9 mouse cellular contexts compared by ENCODE assay signal in the genomic region with DNA sequence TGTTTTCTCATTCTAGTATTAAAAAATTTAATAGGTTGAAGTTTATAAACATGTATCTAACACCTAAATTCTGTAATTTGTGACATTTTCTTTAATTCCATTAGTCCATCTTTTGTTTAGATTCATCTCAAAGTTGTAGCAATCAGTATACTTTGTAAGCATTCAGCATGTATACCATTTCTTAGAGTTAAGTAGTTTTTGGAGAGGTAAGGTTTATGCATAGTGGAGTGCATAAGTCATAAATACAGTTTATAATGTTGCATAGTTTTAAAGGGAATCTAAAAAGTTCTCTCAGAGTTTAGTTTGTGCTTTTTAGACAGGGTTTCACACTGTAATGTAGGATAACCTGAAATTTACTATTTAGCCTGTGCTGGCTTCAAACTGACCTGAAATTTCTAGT. TPM values are rescaled to one million over a fixed set of nuclear protein-coding genes. Genes with fewer than 3 reads are reported as not detected.
DNase-seq lines count a peak whose midpoint lies in the region; ATAC-seq and TF ChIP-seq lines count a peak whose summit lies in the region.
"Had no signal": no experiment of that assay in that cellular context is flagged by ENCODE, and none has a peak within 500 bp of the region (broad histone marks: within the 10 kb centered on the region; RNA-seq: fewer than 3 reads in every experiment).

No protein-coding gene starts in this region.

- 0 out of 2 replicates have a peak, but pooled peaks cover 3% of the 10 kb centered on the region for H3K4me1 ChIP-seq in kidney, postnatal 0 days (replicated peaks; ENCODE audit: insufficient read depth, low read length)
- H3K4me1 ChIP-seq in forebrain, embryonic 10.5 days: peaks cover 29% of the 10 kb centered on the region
- H3K4me1 ChIP-seq in limb, embryonic 11.5 days (ENCODE audit: control insufficient read depth, insufficient read depth, low read length): 0 out of 2 replicates have a peak, but pooled peaks cover 2% of the 10 kb centered on the region
- H3K4me1 ChIP-seq in neural tube, embryonic 12.5 days: peaks cover 11% of the 10 kb centered on the region

- intact Hi-C loops in left cerebral cortex, postnatal 10 days (cut with DNase I): loop anchor here (10.0 kb wide), 1 partner anchor 171 kb away; no protein-coding TSS in a partner anchor

- peak overlapping the region; percentile 46 for H3K4me2 ChIP-seq in kidney, postnatal 0 days (ENCODE audit: low read length)
- H3K4me2 ChIP-seq in limb, embryonic 11.5 days (ENCODE audit: low read depth, severe bottlenecking): peak overlapping the region; percentile 22; the same call in 1 of the 2 replicates
- peak overlapping the region; percentile 49 for H3K4me2 ChIP-seq in neural tube, embryonic 12.5 days (replicated peaks)

- ATAC-seq in kidney, postnatal 0 days (replicated peaks; ENCODE audit: low FRiP score, low read depth): no peak
- ATAC-seq in limb, embryonic 11.5 days (ENCODE audit: insufficient number of reproducible peaks, low FRiP score, low TSS enrichment, low read depth): no peak
- no peak for ATAC-seq in neural tube, embryonic 12.5 days (ENCODE audit: low FRiP score, low read depth)

- no peak for TF ChIP-seq CTCF in kidney, postnatal 0 days (IDR thresholded peaks at IDR 0.05; ENCODE audit: low read depth)

- no peaks in the 10 kb centered on the region for H3K27me3 ChIP-seq in kidney, postnatal 0 days (ENCODE audit: insufficient read depth, low read length)
- no peaks in the 10 kb centered on the region for H3K27me3 ChIP-seq in forebrain, embryonic 10.5 days (ENCODE audit: poor library complexity, severe bottlenecking)
- no peaks in the 10 kb centered on the region for H3K27me3 ChIP-seq in limb, embryonic 11.5 days (ENCODE audit: control insufficient read depth, insufficient read depth, low read length)
- H3K27me3 ChIP-seq in neural tube, embryonic 12.5 days (replicated peaks): no peaks in the 10 kb centered on the region

- no peak for DNase-seq in kidney, postnatal 0 days (ENCODE audit: low spot score)
- no peak for DNase-seq in kidney, postnatal 14 days
- no peak for DNase-seq in forebrain, embryonic 10.5 days (ENCODE audit: extremely low spot score, low spot score)
- DNase-seq in limb, embryonic 11.5 days (ENCODE audit: low spot score): no peak
- DNase-seq in spleen, adult 12 weeks (ENCODE audit: low spot score): no peak
- DNase-seq in left cerebral cortex, adult 11 months (ENCODE audit: low spot score): no peak
- no peak for DNase-seq in left cerebral cortex, postnatal 10 days (ENCODE audit: extremely low spot score in 1 of 2, low spot score in 2 of 2)
- DNase-seq: layer of hippocampus, postnatal 36 days had no signal

- no peaks in the 10 kb centered on the region for H3K9me3 ChIP-seq in kidney, postnatal 0 days (replicated peaks; ENCODE audit: low read length)
- no peaks in the 10 kb centered on the region for H3K9me3 ChIP-seq in forebrain, embryonic 10.5 days
- H3K9me3 ChIP-seq in limb, embryonic 11.5 days (ENCODE audit: control insufficient read depth, low read length): no peaks in the 10 kb centered on the region
- H3K9me3 ChIP-seq in neural tube, embryonic 12.5 days: no peaks in the 10 kb centered on the region

- no peak overlapping the region for H3K27ac ChIP-seq in kidney, postnatal 0 days
- H3K27ac ChIP-seq in forebrain, embryonic 10.5 days: no peak overlapping the region
- H3K27ac ChIP-seq in limb, embryonic 11.5 days (replicated peaks; ENCODE audit: low read depth, low read length): no peak overlapping the region
- H3K27ac ChIP-seq in neural tube, embryonic 12.5 days: no peak overlapping the region

- H3K36me3 ChIP-seq in kidney, postnatal 0 days (ENCODE audit: insufficient read depth, low read length): peaks cover 11% of the 10 kb centered on the region
- H3K36me3 ChIP-seq in forebrain, embryonic 10.5 days (replicated peaks): peaks cover 47% of the 10 kb centered on the region
- peaks cover 6% of the 10 kb centered on the region; the same call in 1 of the 2 replicates for H3K36me3 ChIP-seq in limb, embryonic 11.5 days (ENCODE audit: control insufficient read depth, insufficient read depth, low read length)
- H3K36me3 ChIP-seq in neural tube, embryonic 12.5 days: peaks cover 24% of the 10 kb centered on the region

- H3K9ac ChIP-seq in kidney, postnatal 0 days (ENCODE audit: low read depth, low read length): no peak overlapping the region
- H3K9ac ChIP-seq in limb, embryonic 11.5 days (ENCODE audit: low read length): no peak overlapping the region
- H3K9ac ChIP-seq in neural tube, embryonic 12.5 days: no peak overlapping the region

- H3K4me3 ChIP-seq in kidney, postnatal 0 days (replicated peaks; ENCODE audit: low read depth, low read length): no peak overlapping the region
- H3K4me3 ChIP-seq in forebrain, embryonic 10.5 days: peak overlapping the region; percentile 95
- no peak overlapping the region; the same call in 1 of the 2 replicates for H3K4me3 ChIP-seq in limb, embryonic 11.5 days (ENCODE audit: low read depth, low read length)
- no peak overlapping the region for H3K4me3 ChIP-seq in neural tube, embryonic 12.5 days

RNA-seq across cellular contexts. Expression of gene Cdk12, which starts 2.6 kb away (rescaled TPM):
- polyA plus RNA-seq in kidney, postnatal 0 days (2015; fragmentation: Nextera tagmentation; extraction: Ambion mirVana): 6.1 and 6.4 TPM in 2 replicates
- 12.7 and 13.0 TPM in 2 replicates for polyA plus RNA-seq in forebrain, embryonic 10.5 days (2016; fragmentation: Nextera tagmentation; extraction: Ambion mirVana)
- polyA plus RNA-seq in limb, embryonic 11.5 days (2014; fragmentation: Nextera tagmentation; extraction: Ambion mirVana): 14.6 and 17.4 TPM in 2 replicates
- polyA plus RNA-seq in neural tube, embryonic 12.5 days (2016; fragmentation: Nextera tagmentation; extraction: Ambion mirVana): 13.5 and 13.6 TPM in 2 replicates
- 10 to 100 TPM; 34.4 to 35.4 TPM for total RNA-seq in left cerebral cortex, postnatal 10 days (2021)

RNA-seq across cellular contexts. Expression of gene Med1, which starts 12.4 kb away (rescaled TPM):
- polyA plus RNA-seq in kidney, postnatal 0 days (2015; fragmentation: Nextera tagmentation; extraction: Ambion mirVana): 47.0 and 54.7 TPM in 2 replicates
- polyA plus RNA-seq in forebrain, embryonic 10.5 days (2016; fragmentation: Nextera tagmentation; extraction: Ambion mirVana): 77.9 and 78.5 TPM in 2 replicates
- 75.2 and 87.8 TPM in 2 replicates for polyA plus RNA-seq in limb, embryonic 11.5 days (2014; fragmentation: Nextera tagmentation; extraction: Ambion mirVana)
- polyA plus RNA-seq in neural tube, embryonic 12.5 days (2016; fragmentation: Nextera tagmentation; extraction: Ambion mirVana): 62.9 and 74.0 TPM in 2 replicates
- total RNA-seq in left cerebral cortex, postnatal 10 days (2021): 10 to 100 TPM; 45.9 to 48.9 TPM

RNA-seq across cellular contexts. Expression of gene Fbxl20, which starts 55.3 kb away (rescaled TPM):
- polyA plus RNA-seq in kidney, postnatal 0 days (2015; fragmentation: Nextera tagmentation; extraction: Ambion mirVana): 15.5 and 16.5 TPM in 2 replicates
- 16.9 and 18.3 TPM in 2 replicates for polyA plus RNA-seq in forebrain, embryonic 10.5 days (2016; fragmentation: Nextera tagmentation; extraction: Ambion mirVana)
- polyA plus RNA-seq in limb, embryonic 11.5 days (2014; fragmentation: Nextera tagmentation; extraction: Ambion mirVana): 17.6 and 20.6 TPM in 2 replicates
- 33.1 and 40.7 TPM in 2 replicates for polyA plus RNA-seq in neural tube, embryonic 12.5 days (2016; fragmentation: Nextera tagmentation; extraction: Ambion mirVana)
- 10 to 100 TPM; 29.7 to 34.5 TPM for total RNA-seq in left cerebral cortex, postnatal 10 days (2021)
